Mouse (Mus musculus): ENCODE data around the gene Npl.
"Not testable (repeated sequence)": the region's sequence is repeated elsewhere in the genome, so short reads cannot be mapped to it uniquely, and the experiment has no call there.

The Npl gene

DNA sequence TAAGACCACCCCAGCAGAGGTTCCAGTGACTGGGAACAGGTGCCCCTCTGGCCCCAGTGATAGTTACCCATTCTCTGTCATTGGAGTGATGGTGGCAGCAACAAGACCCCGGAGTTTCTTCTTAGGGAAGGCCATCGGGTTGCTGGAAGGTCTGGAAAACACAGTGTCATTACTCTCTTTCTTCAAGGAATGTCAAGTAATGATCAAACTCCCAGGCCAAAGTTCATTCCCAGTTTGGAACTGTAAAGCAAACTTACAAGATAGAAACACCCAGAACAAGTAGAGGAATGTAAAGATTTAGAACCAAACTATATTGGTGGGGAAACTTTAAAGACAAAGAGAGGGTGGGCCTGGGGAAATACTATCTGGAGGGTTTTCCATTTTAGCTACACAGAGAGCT, 4.6 kb downstream of the Npl start:
- intact Hi-C loops (cut with DNase I), result no loop called here

DNA sequence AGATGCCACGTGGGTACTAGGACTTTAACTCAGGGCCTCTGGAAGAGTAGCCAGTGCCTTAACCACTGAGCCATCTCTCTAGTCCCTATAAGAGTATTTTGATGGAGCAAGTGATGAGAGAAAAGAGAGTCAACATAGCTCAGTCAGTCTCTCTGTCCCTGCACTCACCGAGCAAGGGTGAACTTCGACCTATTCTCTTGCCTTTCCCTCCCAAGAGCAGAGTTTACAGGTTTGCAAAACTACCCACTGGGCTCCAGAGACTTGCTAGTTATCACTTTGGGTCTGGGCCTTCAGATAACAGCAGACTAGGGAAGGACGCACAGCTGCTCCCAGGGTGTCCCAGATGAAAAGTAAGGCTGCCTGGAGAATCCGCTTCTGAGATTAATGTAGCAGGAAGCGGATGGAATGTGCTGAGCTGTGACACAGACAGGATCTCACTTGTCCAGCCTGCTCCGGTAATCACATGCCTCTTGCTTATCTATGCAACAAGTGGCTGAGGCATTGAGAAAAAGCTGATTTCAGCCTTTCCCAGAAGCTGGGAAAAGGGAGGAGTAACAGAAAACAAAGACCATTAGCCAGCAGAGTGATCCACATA, 7.0 kb downstream of the Npl start:
- intact Hi-C loops (cut with DNase I), result no loop called here

DNA sequence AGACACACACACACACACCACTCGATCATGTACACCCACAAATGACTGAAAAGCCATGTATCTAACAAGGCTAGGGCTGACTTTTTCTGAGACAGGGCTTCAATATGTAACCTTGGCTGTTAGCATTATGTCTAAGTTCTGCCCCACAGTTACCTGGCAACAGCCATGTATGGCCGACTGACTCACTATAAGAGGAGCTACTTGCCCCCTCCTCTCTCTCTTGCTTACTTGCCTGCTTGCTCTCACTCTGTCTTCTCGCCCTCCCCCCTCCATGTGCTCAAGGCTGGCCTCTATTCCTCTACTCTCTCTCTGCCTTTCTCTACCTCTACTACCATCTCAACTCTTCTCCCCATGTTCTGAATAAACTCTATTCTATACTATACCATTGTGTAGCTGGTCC, 9.1 kb downstream of the Npl start:
- intact Hi-C loops (cut with DNase I), result no loop called here

DNA sequence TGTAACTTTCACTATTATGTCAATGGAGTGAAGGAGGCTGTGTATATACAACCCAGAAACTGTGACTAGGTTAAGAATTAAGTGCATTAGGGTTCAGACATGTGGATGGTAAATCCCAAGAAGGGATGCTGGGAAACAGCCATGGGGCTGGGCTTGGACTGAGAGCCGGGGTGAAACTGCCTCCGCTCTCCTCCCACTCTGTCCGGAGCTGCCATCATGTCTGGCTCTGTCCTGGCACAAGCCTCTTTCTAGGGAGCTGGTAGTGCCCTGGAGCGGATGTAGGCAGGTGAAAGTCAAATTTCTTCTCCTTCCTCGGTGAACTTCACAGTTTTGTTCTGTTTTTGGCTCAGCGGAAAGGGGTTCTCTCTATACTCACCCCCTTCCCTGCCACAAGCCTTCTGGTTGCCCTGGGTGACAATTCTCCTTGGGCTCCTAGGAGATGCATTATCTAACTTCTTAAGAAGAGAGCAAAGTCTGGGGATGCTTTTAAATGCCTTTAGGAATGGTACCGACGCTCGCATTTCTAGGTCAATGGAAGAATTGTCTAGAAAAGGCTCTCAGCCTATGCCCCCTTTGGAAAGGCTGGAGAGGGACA, 10.0 kb downstream of the Npl start:
- intact Hi-C loops (cut with DNase I), result loop anchor here (5.0 kb wide), 1 partner anchor 48 kb away; no protein-coding TSS in a partner anchor

DNA sequence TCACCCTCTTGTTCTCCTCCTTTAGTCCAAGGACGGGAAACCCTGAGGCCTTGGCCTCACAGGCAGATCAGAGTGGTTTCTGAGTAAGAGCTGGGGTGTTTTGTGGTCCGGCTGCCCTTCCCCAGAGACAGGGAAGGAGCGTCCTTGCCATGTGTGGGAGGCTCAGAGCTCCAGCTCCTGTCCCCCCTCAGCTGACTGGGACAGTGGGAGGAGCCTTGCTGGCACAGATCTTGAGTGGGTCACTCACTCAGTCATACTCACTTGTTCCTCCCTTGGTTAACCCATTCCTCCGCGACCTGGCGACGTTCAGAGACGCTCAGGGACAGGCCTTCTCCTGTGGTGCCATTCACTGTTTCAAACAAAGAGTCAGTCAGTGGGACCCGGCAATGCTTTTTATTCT, 14.2 kb downstream of the Npl start:
- intact Hi-C loops (cut with DNase I), result loop anchor here (5.0 kb wide), 1 partner anchor 43 kb away; no protein-coding TSS in a partner anchor

DNA sequence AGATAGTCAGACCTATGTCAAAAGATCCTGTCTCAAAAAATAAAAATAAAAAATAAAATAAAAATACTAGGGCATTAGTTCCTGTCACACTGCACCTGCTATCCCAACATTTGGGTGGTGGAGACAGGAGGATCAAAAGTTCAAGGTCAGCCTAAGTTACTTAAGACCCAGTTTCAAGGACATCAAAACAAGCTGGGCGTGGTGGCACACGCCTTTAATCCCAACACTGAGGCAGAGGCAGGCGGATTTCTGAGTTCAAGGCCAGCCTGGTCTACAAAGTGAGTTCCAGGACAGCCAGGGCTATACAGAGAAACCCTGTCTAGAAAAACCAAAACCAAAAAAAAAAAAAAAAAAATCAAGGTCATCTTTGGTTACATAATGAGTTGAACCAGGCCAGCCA, 16.9 kb downstream of the Npl start:
- intact Hi-C loops (cut with DNase I), result not testable (repeated sequence)

DNA sequence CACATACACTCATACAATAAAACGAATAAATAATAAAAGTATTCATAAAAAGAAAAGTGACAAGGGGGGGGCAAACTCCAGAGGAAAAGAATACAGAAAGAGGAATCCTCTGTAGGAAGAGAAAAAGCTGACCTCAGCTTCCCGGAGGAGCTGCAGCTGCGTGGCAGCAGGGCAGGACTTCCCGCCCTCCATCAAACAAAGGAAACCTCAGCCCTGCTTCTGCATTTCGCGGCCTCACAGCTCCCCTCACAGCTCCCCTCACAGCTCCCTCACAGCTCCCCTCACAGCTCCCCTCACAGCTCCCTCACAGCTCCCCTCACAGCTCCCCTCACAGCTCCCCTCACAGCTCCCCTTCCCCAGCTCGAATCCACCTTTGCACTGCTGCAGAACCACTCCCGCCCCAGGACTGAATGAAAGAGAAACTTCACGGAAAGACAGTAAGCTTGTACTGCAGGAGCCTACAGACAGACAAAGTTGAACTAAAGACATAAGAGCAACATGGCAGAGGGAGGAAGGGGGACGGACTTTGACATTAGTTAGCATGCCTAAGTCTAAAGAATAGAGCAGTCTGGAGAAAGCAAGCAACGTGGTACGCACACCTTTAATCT, 17.5 kb downstream of the Npl start:
- intact Hi-C loops (cut with DNase I), result no loop called here

DNA sequence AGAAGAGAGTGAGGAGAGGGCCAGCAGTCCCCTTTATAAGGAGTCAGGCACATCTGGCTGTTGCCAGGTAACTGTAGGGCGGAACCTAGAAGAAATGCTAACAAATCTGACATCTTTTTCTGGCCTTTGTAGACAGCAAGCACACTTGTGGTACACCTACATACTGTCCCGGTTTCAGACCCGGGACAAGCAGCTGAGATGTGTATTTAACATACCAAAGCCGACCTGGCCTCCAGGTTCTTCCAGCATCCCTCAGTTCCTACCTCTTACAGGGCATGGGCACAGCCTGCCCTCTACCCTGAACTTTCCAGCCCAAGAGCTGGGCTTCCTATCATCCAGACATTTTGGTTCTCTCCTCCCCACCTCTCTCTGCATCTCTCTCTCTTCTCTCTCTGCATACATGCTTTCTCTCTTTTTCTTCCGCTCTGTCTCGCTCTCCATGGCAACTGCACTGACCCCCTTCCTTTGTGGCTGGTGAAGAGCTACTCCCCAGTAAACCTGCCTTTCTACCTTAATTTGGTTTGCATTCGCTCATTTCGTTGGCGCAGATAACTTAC, 18.1 kb downstream of the Npl start:
- intact Hi-C loops (cut with DNase I), result no loop called here

DNA sequence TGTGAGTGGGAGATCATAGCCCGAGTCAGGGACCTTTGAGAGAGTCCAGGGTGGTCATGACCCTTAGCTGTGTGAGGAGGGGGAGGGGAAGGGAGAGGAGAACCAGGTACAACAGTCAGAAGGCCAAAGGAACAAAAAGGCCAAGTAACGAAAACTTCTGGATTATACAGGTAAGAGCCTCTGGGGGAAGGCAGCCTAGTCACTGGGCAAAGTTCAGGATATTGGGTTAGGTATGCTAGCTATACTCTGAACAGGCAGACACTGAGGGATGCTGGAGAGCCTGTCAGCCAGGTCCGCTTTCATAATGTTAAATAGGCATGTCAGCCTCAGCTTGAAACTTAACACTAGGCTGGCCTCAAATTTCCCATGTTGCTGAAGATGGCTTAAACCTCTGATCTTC, 27.7 kb downstream of the Npl start:
- intact Hi-C loops (cut with DNase I), result no loop called here

DNA sequence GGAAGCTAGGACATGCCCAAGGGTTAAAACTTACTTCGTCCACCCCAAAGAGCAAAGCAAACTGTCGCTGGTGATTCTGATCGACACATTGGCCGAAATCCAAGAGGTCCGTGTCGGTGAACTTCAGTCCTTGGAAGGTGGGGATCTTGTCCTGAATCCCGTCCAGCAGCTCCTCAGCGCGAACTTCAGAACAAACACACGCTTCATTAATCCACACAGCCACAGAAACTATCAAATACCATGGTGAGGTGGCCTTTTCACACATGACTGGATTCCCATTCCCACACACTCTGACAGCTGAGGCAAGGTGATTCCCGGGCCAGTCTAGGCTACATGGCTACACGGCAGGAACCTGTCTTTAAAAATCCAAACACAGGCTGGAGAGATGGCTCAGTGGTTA, 34.5 kb downstream of the Npl start:
- intact Hi-C loops (cut with DNase I), result no loop called here

DNA sequence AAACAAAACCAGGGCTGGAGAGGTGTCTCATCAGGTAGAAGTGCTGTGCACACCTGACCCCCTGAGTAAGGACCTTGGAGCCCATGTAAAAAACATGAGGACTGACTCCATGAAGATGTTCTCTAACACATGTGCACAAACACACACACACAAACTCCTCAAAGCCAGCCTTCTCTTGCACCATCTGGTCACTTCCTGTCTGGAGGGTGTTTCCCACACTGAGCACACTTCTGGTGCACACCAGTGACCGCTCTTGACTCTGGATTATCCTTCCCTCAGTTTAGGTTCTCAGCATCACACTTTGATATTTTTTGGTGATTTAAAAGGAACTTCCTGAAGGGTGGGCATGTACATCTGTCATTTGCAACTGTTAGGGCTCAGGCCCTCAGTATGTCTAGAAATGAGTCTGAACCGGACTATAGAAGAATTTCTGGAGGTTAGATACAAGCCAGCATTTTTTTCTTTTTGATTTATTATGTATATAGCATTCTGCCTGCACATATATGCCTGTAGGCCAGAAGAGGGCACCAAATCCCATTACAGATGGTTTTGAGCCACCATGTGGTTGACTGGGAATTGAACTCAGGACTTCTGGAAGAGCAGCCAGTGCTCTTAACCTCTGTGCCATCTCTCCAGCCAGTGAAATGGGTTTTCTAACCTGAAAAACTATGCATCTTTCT, 39.4 kb downstream of the Npl start:
- intact Hi-C loops (cut with DNase I), result no loop called here

DNA sequence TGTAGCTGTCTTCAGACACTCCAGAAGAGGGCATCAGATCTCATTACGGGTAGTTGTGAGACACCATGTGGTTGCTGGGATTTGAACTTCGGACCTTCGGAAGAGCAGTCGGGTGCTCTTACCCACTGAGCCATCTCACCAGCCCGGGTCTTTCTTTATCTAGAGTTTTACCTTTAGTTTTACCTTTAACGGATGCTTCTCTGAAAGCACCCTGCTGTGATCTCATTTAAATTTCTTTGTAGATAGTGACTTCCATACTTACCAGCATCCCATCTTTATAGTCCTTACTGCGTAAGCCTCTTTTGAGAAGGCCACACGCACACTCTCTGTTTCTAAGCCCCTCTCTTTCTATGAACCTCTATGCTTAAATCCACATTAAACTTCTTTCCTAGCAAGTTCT, 40.3 kb downstream of the Npl start:
- intact Hi-C loops (cut with DNase I), result not testable (repeated sequence)

DNA sequence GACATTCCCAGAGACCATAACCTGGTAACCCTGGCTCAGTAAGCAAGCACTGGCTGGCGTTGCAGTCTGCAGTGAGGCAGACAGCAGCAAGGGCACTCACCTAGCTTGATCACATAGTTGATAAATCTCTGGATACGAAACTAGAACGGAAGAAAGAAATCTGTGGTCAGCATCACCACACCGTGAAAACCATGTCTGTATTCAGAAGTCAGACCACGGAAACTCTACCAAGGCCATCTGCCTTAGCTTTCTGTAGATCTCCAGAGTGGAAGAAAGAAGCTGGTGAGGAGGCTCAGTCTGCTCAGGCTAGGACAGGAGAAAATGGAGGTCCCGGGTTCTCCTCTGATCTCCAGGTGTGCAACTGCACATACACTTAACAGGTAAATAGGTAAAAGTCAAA, 40.8 kb downstream of the Npl start:
- intact Hi-C loops (cut with DNase I), result no loop called here

DNA sequence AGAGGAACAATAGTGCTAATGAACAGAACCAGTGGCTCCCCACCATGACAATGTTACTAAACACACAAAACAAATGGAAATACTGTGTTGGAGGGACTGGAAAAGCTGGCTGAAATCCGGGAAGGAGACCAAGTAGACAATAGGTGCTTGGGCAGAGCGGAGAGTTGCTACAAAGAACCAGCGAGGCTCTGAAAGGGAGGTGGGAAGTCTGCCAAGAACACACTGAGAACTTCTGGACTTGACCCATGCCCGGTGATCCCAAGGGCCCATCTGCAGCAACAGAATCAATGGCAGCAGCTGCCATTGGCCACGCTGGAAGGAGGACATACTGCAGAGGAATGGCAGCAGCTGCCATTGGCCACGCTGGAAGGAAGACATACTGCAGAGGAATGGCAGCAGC, 43.6 kb downstream of the Npl start:
- intact Hi-C loops (cut with DNase I), result no loop called here

DNA sequence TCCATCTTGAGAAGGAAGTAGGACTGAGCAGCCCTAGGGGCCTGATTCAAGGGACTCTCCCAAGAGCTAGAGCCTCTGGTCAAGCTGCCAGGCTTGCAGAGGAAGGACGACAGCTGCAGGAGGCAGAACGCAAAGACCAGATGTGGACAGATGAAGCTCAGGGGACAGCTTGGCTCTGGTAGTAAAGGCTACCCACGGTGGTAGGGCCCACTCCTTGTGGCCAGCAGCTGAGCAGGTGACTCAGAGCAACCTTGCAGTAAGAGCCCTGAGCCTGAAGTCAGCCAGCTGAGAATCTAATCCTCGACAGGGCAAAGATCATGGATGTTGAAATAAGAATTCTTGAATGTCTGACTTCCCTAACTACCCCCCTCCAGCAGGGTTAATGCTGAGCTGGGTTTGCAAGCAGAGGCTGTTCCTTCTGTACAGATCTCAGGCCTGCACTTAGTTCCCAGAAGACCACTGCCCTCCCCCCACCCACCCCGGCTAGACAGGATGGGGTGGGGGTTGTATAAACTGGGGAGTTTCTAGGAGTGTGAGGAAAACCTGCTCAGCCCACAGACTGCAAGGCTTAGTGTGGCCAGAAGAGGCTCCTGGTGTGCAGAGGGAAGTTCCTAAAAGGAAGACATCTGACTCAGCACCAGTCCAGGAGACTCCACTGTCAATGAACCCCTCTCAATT, 48.1 kb downstream of the Npl start:
- intact Hi-C loops (cut with DNase I), result no loop called here

DNA sequence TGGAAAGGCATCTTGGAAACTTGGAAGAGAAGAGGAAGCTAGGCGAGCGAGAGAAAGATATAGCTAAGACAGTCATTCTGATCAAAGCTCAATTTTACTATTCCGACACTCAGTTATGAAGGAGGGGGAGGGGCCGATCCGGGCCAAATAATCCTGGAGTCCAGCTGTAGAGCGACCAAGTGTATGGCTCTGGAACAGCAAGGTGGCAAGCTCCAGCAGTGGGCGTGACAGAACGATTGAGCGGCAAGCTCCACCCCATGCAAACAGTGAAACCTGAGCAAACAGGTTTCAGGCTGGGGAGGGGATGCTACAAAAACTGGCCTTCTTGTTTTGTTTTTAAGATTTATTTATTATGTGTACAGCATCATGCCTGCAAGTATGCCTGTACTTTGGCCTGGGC, 49.8 kb downstream of the Npl start:
- intact Hi-C loops (cut with DNase I), result no loop called here

DNA sequence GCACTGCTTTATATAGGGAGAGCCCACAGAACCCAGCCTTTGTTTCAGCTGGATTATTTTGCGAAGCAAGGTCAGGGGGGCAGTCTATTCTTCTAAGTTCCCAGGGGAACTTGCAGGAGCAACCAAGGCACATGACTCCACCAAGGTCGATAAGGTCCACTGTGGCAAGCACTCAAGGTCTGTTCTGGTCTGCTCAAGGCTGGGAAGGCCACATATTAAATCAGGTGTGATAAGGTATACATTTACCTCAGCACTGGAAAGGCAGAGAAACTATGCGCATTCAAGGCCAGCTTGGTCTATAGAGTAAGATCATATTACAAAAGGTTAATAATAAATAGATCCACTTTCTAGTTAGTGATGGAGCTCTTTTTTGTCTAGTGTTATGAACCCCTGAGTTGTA, 53.8 kb downstream of the Npl start:
- intact Hi-C loops (cut with DNase I), result no loop called here

DNA sequence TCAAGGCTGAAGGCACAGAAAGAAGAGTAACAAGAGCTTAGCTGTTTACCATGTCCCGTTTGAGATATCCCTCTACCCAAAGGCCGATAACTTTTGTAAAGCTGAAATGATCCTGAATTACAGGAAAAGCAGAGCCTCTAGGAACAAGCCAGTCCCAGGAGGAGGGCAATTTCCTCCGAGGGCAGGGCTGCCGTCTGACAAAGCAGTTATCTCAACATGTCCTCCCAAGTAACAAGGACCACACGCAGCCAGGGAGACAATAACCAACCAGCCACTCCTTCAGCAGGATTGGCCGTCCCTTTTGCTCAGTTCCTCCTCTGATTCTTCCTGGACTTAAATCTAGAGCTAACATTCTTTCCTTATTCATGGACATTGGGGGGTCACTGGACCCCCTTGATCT, 55.9 kb downstream of the Npl start:
- intact Hi-C loops (cut with DNase I), result loop anchor here (5.0 kb wide), 1 partner anchor 43 kb away; no protein-coding TSS in a partner anchor

DNA sequence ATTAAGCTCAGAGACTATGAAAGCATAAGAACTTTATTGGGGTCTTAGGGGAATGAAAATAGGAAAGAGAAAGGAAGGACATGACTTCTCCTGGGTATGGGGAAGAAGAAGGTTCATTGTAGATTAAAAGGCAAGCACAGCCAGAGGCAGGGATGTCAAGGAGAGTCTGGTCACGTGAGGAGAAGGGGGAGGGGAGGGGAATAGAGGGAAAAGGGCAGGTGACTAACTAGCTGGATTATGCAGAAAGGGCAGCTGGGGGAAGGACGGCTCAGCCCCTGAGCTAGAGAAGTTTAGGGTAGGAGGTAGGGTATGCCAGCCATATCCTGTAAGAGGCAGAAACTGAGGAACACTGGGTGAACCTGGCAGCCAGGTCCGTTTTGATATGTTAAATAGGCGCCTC, 56.5 kb downstream of the Npl start:
- intact Hi-C loops (cut with DNase I), result loop anchor here (5.0 kb wide), 1 partner anchor 44 kb away; no protein-coding TSS in a partner anchor

DNA sequence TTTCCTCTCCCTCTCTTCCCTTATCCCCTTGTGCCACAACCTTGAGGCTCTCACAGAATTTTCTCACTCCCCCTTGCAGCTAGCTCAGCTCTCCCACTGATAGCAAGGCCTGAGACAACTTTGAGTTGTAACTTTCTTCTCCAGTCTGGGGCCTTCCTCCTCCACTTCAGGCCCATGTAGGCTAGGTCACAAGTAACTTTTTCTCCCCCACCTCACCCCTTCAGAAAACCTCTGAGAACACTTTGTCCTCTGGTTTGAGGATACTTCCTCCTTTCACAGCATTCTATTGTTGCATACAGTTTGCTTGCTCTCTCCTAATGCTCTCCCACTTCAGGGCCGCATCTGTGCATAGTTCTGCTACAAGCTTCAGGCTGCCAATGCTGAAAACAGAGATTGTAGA, 58.0 kb downstream of the Npl start:
- intact Hi-C loops (cut with DNase I), result loop anchor here (5.0 kb wide), 1 partner anchor 45 kb away; no protein-coding TSS in a partner anchor

DNA sequence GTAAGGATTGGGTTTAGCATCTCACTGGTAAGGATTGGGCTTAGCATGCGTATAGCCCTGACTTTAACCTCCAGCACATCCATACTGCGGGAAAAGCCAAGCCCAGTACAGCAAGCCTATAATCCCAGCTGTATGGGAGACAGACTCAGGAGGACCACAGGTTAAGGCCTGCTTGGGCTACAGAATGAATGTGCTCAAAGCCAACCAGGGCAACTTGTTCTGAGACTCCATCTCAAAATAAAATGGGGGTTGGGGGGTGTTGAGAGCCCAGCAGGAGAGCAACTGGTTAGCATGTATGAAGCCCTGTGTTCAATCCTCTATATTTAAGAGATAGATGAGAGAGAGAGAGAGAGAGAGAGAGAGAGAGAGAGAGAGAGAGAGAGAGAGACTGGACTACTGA, 58.5 kb downstream of the Npl start:
- intact Hi-C loops (cut with DNase I), result loop anchor here (5.0 kb wide), 1 partner anchor 46 kb away; no protein-coding TSS in a partner anchor

Data from adrenal gland (tissue).